Mouse (Mus musculus): Measurements from ENCODE around the gene Myd88. TPM values are rescaled to one million over a fixed set of nuclear protein-coding genes. Genes with fewer than 3 reads are reported as not detected.

The Myd88 gene
- polyA plus RNA-seq (2012): 20.9 and 22.4 TPM in 2 replicates

DNA sequence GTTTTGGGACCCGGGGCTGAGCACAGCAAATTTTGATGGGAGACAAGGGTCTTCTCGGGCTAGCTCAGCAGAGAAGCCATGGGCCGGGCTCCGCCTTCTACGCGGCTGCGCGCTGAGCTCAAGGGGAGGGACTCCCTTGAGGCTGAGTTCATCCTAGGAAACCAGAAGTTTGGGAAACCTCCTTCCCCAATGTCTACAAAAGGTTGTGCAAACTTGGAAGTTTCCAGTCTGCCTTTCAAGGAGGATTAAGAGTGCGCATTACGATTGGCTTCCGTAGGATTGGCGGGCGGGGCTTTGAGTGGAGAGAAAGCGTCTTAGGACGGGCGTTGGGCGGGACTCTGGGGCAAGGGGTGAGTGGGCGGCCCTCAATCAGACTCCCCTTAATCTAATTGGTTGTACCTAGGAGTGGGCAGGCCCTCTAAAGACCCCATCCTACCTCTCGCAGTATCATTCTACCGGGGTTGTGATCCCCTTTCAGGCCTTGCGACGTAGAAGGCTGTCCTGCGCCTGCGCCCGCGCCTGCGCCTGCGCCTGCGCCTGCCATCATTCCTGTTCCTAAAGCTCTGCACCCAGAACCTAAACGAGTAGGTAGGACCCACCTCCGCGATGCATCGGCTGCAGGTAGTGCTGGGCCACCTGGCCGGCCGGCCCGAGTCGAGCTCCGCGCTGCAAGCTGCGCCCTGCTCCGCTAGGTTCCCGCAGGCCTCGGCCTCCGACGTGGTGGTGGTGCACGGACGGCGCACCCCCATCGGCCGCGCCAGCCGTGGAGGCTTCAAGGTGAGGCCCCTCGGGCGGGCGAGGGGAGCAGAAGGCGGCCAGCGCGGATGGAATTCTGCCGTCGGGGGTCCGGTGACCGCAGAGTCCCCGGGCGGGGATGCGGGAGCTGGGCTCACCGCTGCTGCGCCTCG, at the start of gene Myd88:
Gene Myd88, minus strand, starts transcription at position 503 of the 908 bp plus-strand sequence.
- TF ChIP-seq GATA1 (IDR thresholded peaks at IDR 0.05; ENCODE audit: low read length): no peak

DNA sequence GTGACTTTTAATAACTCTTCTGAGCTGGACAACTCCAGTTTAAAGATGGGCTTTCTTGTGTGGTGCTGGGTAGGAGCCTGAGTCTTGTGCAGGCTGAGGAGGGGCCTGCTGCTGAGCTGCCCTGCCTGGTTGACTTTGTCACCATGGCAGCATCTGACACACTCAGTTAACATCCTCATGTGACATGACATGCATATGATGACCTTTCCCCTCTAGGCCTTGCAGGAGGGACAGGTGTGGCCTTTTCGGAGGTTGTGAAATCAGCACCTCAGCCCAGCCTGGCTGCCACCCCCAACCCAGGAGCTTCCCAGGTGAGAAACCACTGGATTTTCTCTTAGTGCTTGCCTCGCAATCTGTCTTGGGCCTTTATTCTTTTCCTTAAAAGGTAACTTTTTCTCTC, 49.0 kb upstream of the Myd88 start:
- TF ChIP-seq GATA1 (IDR thresholded peaks at IDR 0.05; ENCODE audit: low read length): no peak

DNA sequence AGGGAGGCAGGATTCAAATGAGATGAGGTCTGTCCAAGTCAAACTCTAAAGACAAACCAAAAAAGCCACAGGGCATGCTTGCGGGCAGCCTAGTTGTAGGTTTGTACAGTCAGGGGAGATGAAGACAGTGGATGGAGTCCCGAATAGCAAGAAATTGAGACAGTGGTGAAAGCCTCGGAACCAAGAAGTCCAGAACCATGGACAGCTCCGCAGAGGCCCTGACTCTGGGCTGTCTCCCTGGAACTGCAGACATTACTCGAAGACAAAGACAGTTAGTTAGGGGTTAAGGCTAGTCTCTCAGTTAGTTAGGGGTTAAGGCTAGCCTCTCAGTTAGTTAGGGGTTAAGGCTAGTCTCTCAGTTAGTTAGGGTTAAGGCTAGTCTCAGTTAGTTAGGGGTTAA, 47.7 kb upstream of the Myd88 start:
- no peak for TF ChIP-seq GATA1 (IDR thresholded peaks at IDR 0.05; ENCODE audit: low read length)

DNA sequence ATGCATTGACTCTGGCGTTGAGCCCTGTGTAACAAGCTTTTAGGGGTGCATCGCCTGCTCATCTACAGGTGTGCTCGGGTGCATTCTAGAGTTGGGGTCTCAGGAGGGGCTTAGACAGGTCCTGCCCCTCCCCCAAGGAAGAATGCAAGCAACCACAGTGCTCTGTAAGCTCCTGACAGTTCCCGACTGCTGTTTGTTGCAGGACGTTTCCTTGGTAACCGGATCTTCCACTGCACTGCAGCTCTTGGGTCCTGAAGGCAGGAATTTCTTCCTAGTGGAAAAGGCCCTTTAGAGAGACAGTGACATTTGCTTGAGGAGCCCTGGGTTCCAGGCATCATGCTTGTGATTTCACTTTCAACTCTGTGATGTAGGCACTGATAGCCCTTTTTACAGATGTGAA, 41.4 kb upstream of the Myd88 start:
- TF ChIP-seq GATA1 (IDR thresholded peaks at IDR 0.05; ENCODE audit: low read length): no peak

DNA sequence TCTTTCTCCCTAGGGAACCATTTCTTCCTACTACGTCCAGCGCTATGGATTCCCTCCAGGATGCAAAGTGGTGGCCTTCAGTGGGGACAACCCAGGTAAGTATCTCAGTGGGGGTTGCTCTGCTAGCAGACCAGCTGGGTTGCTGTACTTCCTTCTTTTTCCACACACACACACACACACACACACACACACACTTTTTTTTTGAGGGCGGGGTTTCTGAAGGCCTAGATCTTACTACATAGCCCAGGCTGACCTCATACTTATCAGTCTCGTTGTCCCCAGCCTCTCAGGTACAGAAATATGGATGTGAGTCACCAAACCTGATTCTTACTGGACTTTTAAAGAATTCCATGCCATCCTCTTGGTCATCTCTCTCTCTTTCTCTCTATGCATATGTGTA, 37.0 kb upstream of the Myd88 start:
- TF ChIP-seq GATA1 (IDR thresholded peaks at IDR 0.05; ENCODE audit: low read length): no peak

DNA sequence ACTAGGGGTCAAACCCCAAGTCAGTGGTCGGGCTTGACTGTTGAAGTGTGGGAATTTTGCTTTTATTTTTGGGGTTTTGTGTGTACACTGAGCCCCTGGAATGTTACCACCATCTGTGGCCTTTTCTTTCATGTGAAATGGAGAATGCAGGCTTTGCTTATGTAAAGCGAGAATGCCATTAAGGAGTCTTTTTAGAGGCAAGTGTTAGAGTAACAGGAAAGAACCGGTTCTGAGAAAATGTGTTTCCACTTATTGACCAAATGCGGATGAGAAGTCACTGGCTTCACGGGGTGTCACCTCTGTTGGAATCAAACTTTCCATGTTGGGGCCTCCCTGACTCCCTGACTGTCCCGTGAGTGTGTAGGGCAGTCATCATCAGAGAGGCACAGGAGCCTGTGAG, 34.3 kb upstream of the Myd88 start:
- TF ChIP-seq GATA1 (IDR thresholded peaks at IDR 0.05; ENCODE audit: low read length): no peak

DNA sequence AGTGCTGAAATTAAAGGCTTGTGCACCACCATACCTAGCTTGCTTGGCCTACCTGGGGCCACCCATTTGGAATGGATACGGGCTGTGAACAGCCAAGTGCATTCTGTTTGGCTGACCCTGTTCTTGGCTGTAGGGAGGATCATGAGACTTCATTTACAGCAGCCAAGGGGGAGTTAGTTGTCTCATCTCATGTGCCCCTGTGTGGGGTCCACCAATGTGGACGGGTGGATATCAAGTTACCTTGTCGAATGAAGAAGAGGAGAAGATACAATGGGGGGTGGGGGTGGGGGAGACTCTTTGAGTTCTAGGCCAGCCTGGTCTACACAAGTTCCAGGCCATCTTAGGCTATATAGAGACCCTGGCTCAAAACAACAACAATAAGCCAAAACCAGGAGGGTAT, 33.8 kb upstream of the Myd88 start:
- TF ChIP-seq GATA1 (IDR thresholded peaks at IDR 0.05; ENCODE audit: low read length): no peak

DNA sequence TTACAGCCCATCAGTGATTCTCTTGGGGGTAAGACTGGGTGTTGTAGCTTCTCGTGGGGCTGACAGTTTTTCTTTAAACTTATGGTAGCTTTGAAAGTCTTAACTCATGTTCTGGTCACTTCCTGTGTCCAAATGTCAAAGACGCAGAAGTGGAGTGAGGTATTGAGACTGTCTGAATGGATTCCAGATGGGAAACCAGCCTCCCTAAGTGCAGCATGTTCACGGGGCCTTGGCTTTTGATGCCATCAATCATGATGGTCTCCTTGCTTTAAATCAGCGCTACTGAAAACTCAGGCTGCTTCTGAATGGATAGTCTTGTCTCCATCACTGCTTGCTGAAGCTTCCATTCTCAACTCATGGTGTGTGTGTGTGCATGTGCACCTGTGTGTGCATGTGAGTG, 30.0 kb upstream of the Myd88 start:
- no peak for TF ChIP-seq GATA1 (IDR thresholded peaks at IDR 0.05; ENCODE audit: low read length)

DNA sequence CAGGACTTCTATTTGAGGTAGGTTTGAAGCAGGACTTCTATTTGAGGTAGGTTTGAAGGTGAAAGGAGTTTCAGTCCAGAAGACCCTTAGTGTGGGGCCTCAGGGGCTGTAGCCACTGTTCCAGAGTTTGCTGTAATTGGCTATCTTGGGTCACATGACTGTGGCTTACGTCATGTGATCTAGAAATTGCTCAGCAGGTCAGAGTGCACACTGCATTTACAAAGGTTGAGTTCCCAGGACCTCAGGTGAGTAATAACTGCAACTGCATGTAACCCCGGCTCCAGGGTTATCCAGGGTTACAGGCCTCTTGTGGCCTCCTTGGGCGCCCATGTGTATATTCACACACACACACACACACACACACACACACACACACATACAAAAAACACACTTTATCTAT, 27.2 kb upstream of the Myd88 start:
- TF ChIP-seq GATA1 (IDR thresholded peaks at IDR 0.05; ENCODE audit: low read length): no peak

DNA sequence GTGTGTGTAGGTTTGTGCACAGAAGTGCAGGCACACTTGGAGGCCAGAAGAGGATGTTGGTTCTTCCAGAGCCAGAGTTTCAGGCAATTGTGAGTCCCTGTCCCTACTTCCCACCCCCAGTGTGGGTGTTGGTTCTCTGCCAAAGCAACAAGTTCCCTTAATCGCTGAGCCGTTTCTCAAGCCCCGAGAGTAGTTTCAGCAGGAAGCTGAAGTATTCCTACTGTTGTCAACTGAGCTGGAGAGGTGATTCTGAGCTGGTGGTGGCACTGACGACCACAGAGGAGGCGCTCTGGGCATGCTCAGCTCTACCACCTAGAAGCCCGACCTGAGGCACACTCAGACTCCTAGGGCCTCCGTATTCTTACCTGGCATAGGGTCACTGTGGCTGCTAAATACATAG, 24.1 kb upstream of the Myd88 start, which contains the start of gene Slc22a14:
Gene Slc22a14, minus strand, starts transcription at position 270 of the 400 bp plus-strand sequence.
- TF ChIP-seq GATA1 (IDR thresholded peaks at IDR 0.05; ENCODE audit: low read length): no peak

DNA sequence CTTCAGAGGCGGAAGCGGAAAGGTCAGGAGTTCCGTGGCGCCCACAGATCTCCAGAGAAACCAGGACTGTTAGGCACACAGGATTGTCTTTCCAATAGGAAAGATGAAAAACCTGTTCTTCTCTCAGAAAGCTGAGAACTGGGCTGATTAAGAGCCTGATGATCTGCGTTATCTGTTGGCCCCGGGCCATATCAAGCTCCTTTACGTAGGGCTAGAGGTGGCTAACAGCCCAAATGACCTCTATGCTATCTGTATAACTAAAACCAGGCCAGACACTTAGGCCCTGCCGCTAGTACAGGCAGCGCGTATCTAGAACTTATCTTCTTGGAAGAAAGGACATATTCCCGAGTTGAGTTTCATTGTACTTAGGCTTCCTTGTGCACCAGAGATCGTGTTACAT, 22.0 kb upstream of the Myd88 start:
- no peak for TF ChIP-seq GATA1 (IDR thresholded peaks at IDR 0.05; ENCODE audit: low read length)

DNA sequence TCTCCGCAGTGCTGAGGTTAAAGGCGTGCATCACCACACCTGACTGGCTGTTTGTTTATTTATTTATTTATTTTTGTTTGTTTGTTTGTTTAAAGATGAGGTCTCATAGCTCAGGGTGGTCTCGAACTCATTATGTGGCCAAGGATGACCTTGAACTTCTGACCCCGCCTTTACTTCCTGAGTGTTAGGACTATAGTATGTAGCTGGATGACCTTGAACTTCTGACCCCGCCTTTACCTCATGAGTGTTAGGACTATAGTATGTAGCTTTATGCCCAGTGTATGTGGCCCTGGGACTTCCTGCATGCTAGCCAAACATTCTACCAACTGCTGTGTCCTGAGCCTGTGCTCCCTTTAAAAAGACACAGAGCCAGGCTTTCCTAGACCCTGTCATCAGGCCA, 20.2 kb upstream of the Myd88 start:
- TF ChIP-seq GATA1 (IDR thresholded peaks at IDR 0.05; ENCODE audit: low read length): no peak

DNA sequence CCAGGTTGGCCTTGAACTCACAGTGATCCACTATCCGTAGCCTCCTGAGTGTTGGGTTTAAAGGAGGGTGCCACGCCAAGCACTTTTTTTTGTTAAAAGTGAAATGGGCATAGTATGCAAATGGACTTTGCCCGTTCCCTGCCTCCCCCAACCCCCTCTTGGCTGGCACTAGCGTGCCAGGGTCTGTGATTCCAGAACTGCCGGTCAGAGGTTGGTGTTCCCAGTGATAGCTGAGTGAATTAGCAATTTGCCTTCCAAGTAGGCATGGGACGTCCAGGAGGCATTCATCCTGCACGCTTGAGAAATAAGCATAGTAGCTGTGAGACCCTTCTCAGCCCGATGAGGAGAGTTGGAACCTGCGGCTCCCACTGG, 16.8 kb upstream of the Myd88 start:
- TF ChIP-seq GATA1 (IDR thresholded peaks at IDR 0.05; ENCODE audit: low read length): no peak

DNA sequence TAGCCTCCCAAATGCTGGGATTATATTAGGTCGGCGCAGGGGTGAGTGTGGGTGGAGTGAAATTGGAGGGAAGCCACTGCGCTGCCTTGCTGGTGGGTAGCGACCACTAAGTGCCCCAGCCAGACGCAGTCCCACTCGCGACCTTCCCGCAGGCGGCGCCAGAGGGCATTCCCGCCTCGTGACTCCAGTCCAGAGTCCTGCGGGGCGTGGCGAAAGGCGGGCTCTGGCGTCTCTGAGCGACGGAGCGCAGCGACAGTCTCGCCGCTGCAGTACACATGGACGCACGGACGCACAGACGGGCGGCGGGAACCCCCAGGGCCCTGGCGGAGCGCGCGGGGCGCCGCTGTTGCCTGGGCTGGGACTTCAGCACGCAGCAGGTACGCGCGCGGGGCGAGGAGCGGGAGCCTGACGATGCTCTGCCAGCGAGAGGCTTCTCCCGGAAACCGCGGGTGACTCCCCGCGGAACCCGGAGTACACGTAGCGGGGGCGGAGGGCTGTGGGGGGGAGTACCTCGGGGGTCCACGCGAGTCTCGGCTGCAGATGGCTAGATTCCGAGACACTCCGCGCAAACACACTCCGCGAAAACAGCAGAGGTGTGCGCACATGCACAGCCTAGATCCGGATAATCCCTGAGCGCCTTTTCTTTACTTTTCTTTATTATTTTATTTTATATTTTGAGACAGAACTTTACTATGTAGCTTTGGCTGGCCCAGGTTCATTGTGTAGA, 16.3 kb upstream of the Myd88 start, which contains the start of gene Xylb:
Gene Xylb, plus strand, starts transcription at position 51 of the 727 bp plus-strand sequence.
- no peak for TF ChIP-seq GATA1 (IDR thresholded peaks at IDR 0.05; ENCODE audit: low read length)

DNA sequence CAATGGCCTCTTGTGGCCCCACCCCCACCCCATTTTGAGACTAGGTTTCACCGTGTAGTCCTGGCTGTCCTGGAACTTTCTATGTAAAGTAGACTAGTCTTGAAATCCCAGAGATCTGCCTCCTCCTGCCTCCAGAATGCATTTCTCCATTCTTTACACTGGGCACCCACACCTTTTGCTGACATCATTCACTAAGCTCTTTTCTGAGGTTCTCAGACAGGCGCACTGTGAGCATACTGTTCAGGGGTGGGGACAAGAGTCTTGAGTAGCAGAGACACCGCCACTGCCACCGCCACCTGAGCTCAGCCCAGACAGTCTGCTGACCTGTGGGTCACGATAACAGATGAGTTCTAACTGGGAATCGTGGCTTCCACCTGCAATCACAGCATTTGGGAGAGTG, 14.7 kb upstream of the Myd88 start:
- TF ChIP-seq GATA1 (IDR thresholded peaks at IDR 0.05; ENCODE audit: low read length): no peak

DNA sequence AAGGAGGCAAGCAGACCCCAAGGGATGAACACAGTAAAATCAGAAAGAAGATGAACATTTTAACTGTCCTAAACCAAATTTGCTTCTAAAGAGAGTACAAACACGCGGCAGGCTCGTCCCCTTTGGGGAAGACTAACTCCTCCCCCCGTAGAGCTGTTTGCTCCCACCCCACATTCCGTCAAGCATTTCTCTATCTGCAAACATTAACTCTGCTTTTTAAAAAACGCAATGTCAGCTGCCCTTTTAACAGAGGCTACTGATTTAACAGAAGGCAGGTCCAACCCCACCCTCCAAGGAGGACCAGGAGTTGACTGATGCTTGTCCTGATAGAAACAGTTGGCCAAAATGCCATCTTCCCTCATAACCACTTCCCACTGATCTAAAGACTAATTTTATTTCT, 12.7 kb upstream of the Myd88 start:
- TF ChIP-seq GATA1 (IDR thresholded peaks at IDR 0.05; ENCODE audit: low read length): no peak

DNA sequence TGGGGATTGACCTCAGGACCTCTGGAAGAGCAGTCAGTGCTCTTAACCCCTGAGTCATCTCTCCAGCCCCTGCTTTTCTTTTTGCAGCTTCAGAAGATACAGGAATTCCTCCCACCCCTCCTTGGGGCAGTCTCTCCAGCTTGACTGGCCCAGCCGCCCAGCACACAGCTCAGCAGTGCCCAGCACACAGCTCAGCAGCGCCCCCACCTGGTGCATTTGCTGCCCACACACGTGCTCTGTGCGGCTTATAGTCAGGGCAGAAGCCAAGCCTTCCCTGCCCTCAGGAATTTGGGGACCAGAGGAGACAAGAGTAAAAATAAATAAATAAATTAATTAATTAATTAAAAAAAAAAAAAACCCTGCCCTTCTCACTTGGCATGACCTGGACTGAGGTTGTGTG, 10.8 kb upstream of the Myd88 start:
- TF ChIP-seq GATA1 (IDR thresholded peaks at IDR 0.05; ENCODE audit: low read length): no peak

Measured in G1E-ER4 (cell line).